Comparison of ENCODE assay signal across 8 mouse cellular contexts in the genomic region with DNA sequence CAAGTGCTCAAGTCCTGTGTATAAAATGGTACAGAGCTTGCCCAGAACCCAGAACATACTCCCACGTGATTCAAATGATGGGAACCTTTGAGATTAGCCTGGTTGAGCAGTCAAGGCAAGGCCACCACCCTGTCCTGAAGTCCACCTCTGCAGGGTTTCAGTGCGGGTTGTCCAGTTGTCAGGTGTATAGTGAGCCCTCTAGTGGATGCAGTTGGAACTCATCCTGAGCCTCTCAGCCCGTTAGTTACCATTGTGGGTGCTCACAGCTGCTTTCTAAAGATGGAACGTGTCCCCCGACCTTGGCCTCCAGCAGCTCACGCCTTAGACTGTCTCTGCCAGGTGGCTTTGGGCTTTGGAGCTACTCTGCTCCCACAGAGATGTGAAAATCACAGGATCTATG. TPM values are rescaled to one million over a fixed set of nuclear protein-coding genes. Genes with fewer than 3 reads are reported as not detected.
A peak's percentile ranks its signal among the peaks of the same experiment; 100 is the strongest.
DNase-seq lines count a peak whose midpoint lies in the region; ATAC-seq and TF ChIP-seq lines count a peak whose summit lies in the region.

No protein-coding gene starts in this region.

- peak; percentile 19 to 57 for DNase-seq in heart, postnatal 10 days
- no peak for DNase-seq in heart, adult 9 months (ENCODE audit: low spot score in 2 of 2)
- peak; percentile 29 for DNase-seq in cerebellum, adult 11 months
- DNase-seq in layer of hippocampus, postnatal 25 days (ENCODE audit: extremely low spot score in 1 of 2, low spot score in 1 of 2) = peak; percentile 23 to 70
- DNase-seq in Muller cell, postnatal 12 days (ENCODE audit: inconsistent ontology term) = no peak

- no peaks in the 10 kb centered on the region for H3K36me3 ChIP-seq in ES-Bruce4 (ENCODE audit: control insufficient read depth, insufficient read depth, low read length, poor library complexity, severe bottlenecking)
- no peaks in the 10 kb centered on the region for H3K36me3 ChIP-seq in midbrain, embryonic 13.5 days

- no peak overlapping the region for H3K9ac ChIP-seq in ES-Bruce4 (ENCODE audit: low read depth, poor library complexity, severe bottlenecking)
- H3K9ac ChIP-seq in midbrain, embryonic 13.5 days (replicated peaks) = no peak overlapping the region

- peak; percentile 59; the same call in 1 of the 2 replicates for ATAC-seq in granulocyte monocyte progenitor cell, adult 5-6 weeks (replicated peaks; ENCODE audit: poor library complexity, severe bottlenecking)
- ATAC-seq in midbrain, embryonic 13.5 days = 0 out of 2 replicates have a peak, but pooled peaks have one; percentile 66

- TF ChIP-seq POLR2A in ES-Bruce4 (IDR thresholded peaks at IDR 0.05; ENCODE audit: insufficient read depth, low read length) = no peak

- no peak overlapping the region for H3K4me3 ChIP-seq in ES-Bruce4 (ENCODE audit: low read depth, low read length)
- no peak overlapping the region for H3K4me3 ChIP-seq in midbrain, embryonic 13.5 days (replicated peaks)

- intact Hi-C loops in heart, postnatal 10 days (cut with DNase I) = loop anchor here (5.0 to 10.0 kb wide), 3 partner anchors 232 to 1210 kb away; no protein-coding TSS in a partner anchor

- 9% methylated on average over 6 of the region's 6 CpGs for WGBS in midbrain, embryonic 13.5 days

- H3K9me3 ChIP-seq in ES-Bruce4 (replicated peaks; ENCODE audit: control insufficient read depth, insufficient read depth, low read length, poor library complexity, severe bottlenecking) = no peaks in the 10 kb centered on the region
- no peaks in the 10 kb centered on the region for H3K9me3 ChIP-seq in midbrain, embryonic 13.5 days

- peak; percentile 64 for TF ChIP-seq CTCF in ES-Bruce4 (IDR thresholded peaks at IDR 0.05; ENCODE audit: low read depth, low read length)

- no peak for TF ChIP-seq EP300 in ES-Bruce4 (IDR thresholded peaks at IDR 0.05; ENCODE audit: insufficient read depth, low read depth, low read length)

- H3K4me1 ChIP-seq in ES-Bruce4 (ENCODE audit: control insufficient read depth, insufficient read depth, low read length) = no peaks in the 10 kb centered on the region
- no peaks in the 10 kb centered on the region for H3K4me1 ChIP-seq in midbrain, embryonic 13.5 days (replicated peaks)

- H3K4me2 ChIP-seq in midbrain, embryonic 13.5 days (replicated peaks) = no peak overlapping the region

- H3K27me3 ChIP-seq in ES-Bruce4 (ENCODE audit: control insufficient read depth, insufficient read depth, low read length, poor library complexity, severe bottlenecking) = no peaks in the 10 kb centered on the region
- H3K27me3 ChIP-seq in midbrain, embryonic 13.5 days = peaks cover 5% of the 10 kb centered on the region; the same call in 1 of the 2 replicates

- no peak overlapping the region for H3K27ac ChIP-seq in ES-Bruce4 (ENCODE audit: insufficient read depth, low read length)
- H3K27ac ChIP-seq in midbrain, embryonic 13.5 days = no peak overlapping the region

RNA-seq across cellular contexts. Expression of a gene that starts 21.7 kb away (rescaled TPM):
- under 1 TPM; 0.25 to 0.67 TPM for total RNA-seq in heart, postnatal 10 days (2021)
- 4.3 and 5.1 TPM in 2 replicates for polyA plus RNA-seq in ES-Bruce4 (2011; ENCODE audit: insufficient read depth, insufficient read length, low read depth, missing spikeins)
- total RNA-seq in granulocyte monocyte progenitor cell, adult 5-6 weeks (2014; fragmentation: Nextera tagmentation) = not detected in 2 replicates
- total RNA-seq in granulocyte monocyte progenitor cell, adult 5-6 weeks (2017) = 0.13 TPM in 1 of 2 replicates, not detected in the other
- 10 to 100 TPM; 45.6 to 53.4 TPM for total RNA-seq in layer of hippocampus, postnatal 25 days (2021)
- polyA plus RNA-seq in midbrain, embryonic 13.5 days (2015; fragmentation: Nextera tagmentation; extraction: Ambion mirVana) = 6.2 and 7.5 TPM in 2 replicates

Comparison
In these comparisons a context has a peak if more than half of its experiments do, and no peak if none do; other contexts are left out.
1. DNase-seq: peak in heart, postnatal 10 days (2 of 2), cerebellum, adult 11 months (single experiment) and layer of hippocampus, postnatal 25 days (2 of 2); none in heart, adult 9 months (0 of 2) and Muller cell, postnatal 12 days (single experiment).
2. RNA of a gene that starts 21.7 kb away (total RNA-seq): 45.6 to 53.4 TPM in layer of hippocampus, postnatal 25 days; 0.25 to 0.67 TPM in heart, postnatal 10 days and 0.13 TPM in granulocyte monocyte progenitor cell, adult 5-6 weeks; every median in the first group is over 10 times any median in the second.